Mouse (Mus musculus): ENCODE data around the gene Ctnnd2.

Ctnnd2 gene

DNA sequence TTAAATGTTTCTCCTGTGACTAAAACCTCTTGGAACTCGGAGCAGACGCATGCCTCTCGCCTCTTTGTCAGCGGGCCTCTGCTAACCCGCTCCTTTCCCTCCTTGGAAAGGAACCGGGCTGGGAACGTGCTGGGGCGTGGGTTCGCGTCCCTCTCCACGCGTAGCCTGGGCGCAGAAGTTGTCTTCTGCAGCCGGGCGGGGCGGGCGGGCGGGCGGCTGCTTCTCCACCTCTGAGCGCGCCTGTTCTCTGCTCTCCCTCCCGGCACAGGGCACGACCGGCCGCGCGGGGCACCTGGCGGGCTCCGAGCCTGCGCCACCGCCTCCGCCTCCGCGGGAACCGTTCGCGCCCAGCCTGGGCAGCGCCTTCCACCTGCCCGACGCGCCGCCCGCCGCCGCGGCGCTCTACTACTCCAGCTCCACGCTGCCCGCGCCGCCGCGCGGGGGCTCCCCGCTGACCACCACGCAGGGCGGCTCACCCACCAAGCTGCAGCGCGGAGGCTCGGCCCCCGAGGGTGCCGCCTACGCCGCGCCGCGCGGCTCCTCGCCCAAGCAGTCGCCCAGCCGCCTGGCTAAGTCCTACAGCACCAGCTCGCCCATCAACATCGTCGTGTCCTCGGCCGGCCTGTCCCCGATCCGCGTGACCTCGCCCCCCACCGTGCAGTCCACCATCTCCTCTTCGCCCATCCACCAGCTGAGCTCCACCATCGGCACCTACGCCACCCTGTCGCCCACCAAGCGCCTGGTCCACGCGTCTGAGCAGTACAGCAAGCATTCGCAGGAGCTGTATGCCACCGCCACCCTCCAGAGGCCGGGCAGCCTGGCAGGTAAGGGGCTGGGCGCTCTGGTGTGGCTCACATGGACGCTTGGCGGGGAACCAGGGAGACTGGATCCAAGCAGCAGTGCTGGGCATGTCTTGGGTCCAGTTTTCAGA, 474.4 kb downstream of the Ctnnd2 start:
- peak in 1 of 2 experiments; percentile 38 for DNase-seq (ENCODE audit: low spot score in 2 of 2)

- DNase-seq (ENCODE audit: low spot score in 2 of 2) = no peak
Observed at GRCm38 (mm10) chr15:30647679-30648311, 475.4 kb downstream of the Ctnnd2 start.

DNA sequence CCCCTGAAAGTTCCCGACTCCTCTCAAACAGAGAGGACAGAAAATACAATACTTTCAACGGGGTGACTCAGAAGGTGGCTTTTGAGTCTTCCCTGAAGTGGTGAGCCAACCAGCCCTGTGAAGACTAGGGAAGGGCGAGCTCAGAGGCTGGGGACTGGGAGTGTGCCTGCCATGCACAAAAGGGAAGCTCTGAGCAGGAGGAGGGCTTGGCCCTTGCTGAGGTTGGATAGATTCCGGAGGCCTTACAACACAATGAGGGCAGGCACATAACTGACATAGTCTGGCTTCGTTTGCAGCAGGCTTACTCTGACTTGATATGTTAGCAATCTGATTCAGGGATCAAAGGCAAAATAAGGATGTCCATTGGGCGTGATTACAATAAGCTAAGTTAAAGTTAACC, 477.6 kb downstream of the Ctnnd2 start:
- no peak for DNase-seq (ENCODE audit: low spot score in 2 of 2)

DNA sequence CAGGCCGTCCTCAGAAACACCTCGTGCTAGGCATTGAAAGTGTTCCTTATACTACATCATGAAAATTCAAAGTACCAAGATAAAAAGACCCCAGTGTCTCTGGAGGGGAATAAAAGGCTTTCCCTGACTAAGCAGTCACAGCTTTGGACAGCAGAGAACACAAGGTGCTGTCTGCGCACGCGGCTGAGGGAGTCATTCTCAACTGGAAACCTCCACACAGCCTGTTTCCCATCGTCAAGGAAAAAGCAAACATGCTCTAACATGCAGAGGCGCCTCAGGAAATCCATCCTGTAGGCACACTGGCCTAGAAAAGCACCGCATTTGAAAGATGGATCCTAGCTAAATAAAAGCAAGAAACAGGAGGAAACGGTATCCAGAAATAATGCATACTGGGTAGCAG, 483.0 kb downstream of the Ctnnd2 start:
- no peak for DNase-seq (ENCODE audit: low spot score in 2 of 2)

- DNase-seq (ENCODE audit: low spot score in 2 of 2) = no peak
Observed at GRCm38 (mm10) chr15:30657588-30657987, 485.2 kb downstream of the Ctnnd2 start.

DNA sequence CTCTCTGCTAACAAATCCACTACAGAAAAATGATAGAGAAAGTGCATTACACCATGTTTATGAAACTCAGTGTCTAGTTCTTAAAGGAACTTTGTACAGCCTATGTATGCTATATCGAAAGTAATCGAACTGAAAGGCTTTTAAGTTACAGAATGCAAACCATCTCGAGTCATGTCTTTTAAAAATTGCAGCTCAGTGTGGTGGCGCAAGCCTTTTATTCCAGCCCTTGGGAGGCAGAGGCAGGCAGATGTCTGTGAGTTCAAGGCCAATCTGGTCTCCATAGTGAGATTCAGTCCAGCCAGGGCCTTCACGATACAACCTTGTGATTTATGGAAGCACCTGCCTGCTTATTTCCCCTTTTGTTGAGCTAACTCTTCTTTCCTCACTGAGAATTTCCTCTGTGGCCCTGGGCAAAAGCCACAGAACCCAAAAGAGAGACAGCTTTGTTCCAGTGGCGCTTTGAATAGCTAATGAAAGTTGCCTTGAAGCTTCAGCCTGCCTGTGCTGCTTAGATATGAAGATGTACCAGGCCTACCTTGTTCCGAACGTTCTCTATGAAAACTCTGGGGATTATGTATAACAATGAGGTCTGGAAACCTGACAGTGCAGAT, 488.3 kb downstream of the Ctnnd2 start:
- DNase-seq (ENCODE audit: low spot score in 2 of 2) = no peak

DNA sequence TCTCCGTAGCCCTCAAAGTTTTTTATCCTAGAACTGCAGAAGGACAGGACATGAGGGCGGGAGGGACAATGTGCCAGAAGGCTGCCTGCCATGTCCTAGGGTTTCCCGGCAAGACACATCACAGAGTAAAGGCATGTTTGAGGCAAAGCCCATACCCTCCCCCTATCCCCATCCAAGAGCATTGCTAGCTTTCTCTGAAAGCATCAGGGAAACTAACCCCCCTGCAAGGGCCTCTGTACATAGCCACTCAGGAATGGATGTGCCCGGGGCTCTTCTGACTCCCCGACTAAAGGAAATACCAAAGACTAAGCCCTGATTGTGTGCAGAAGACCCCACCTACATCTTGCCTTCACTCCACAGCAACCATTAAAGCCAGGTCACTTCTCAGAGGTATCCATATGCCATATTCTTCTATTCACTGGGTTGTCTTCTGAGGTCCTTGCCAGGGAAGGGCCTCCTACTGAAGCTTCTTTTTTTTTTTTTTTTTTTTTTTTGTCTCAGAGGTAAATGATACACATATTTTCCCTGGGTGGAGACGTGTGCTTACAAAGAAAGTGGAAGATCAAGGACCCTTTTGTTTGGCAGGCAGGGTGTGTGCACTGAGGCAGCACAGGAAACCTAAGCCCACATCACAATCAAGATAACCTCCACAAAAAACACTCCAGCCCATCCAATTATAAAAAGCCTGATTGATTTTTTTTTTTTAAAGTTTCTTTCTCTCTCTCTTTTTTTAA, 489.5 kb downstream of the Ctnnd2 start:
- DNase-seq (ENCODE audit: low spot score in 2 of 2) = no peak

DNA sequence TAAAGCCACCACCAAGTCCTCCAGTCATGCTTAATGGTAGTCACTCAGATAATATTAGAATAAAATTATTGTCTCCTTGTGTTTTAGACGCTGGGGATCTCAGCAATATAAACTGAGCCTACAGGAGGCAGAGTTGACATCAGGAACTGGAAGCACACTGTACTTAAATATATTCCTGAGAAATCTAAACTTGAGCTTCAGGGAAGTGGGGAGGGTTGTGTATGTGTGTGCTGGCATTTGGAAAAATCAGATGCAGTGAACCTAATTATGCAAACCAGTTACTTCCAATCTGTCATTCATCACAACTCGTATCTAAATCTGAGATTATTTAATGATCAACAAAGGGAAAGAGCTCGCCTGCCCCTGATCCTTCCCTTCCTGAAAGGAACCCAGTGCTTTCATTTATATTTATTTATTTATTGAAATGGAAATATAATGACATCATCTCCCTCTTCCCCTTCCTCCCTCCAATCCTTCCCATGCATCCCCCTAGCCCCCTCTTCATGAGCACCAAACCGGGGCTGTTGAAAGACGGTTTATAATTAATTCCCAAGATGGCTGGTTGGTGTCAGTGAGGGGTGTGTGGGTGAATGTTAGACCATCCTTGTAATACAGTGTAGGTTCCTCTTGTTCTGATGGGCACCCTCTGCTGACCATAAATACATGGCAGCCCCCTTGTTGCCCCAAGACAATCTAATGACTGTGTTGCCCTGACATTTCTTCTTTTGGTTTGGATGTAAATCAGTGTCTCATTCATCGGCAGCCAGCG, 495.6 kb downstream of the Ctnnd2 start:
- no peak for DNase-seq (ENCODE audit: low spot score in 2 of 2)

DNA sequence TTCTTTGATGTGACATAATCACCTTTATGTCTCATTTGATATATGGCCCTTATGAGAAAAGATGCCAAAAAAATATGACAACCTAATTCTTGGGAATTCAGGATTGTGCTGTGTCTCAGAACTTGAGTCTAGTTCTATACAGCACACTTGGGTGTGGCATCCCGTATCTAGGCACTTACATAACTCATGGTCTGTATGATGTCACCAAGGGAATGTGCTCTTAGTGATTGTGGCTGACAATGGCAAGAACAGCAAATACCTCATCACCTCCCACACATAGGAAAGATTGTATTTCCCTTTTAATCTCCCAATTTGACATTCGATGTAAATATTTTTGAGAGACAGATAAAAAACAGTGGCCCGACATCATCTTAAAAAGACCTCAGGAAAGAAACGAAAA, 509.5 kb downstream of the Ctnnd2 start:
- peak in 1 of 2 experiments; percentile 55 for DNase-seq (ENCODE audit: low spot score in 2 of 2)

DNA sequence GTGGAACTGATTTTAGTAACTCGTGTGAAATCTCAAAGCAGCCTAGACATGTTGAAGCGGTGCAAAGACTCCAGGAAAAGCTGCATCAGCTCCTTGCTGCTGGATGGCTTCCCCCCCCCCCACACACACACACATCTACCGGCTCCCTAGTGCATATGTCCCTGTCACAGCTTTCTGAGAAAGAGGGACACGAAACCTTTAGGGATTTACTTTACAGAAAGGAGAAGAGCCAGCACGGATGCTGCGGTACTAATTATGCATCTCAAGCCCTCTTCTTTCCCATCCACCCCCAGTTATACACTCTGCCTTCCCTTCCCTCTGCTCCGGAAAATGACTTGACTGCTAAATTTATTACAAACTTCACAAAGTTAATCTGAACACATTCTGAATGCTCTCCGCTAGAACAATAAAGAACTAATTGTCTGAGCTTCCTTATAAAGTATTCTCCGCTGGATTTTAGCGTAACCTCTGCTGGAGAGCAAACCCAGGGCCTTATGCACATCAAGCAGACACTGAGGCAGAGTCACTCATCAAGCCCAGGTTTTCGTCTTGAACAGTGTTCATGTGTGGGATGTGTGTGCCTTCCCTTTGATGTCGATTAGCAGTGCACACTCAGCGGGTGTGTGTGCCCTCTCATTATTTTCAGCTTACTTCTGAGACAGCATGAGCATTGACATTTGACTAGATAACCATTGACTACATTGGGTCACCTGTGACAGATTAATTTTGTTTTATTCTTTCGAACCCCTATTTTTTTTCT, 510.1 kb downstream of the Ctnnd2 start:
- DNase-seq (ENCODE audit: low spot score in 2 of 2) = peak in 1 of 2 experiments; percentile 22

DNA sequence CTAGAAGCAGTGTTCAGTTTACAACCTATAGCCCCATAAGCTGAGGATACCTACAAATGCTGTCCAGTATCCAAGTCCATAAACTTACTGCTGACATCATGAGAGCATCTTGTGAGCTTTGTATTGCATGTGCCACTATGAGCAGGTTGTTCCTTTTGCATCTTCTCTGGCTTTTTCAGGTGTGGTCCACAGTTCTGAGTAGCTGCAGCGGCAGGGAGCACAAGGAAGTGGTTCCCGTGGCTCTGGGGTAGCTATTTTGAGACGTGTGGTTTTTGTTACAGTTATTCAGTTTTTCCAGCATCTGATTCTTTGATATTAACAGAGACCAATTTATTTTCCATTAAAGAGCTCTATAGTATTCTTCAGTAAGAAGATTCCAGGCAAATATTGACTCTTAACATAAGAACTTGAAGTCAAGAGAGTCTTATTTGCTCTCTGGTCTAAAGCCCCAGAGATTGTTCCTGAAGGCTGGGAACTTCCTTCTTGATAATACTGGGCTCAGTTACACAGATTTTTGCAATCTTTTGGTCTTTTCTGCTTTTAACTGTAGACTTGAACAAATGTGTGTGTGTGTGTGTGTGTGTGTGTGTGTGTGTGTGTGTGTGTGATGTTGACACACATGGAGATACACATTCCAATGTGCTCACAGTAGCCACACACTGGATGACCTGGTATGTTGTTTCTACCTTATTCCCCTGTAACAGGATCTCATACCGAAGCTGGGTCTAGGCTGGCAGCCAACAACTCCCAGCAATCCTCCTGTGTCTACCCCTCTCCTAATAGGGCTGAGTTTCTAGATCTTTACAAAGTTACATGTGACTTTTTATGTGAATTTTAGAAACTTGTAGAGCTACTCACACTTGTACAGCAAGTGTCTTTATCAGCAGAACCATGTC, 514.1 kb downstream of the Ctnnd2 start:
- DNase-seq (ENCODE audit: low spot score in 2 of 2) = no peak

- peak in 1 of 2 experiments; percentile 60 for DNase-seq (ENCODE audit: low spot score in 2 of 2)
Observed at GRCm38 (mm10) chr15:30693754-30694205, 521.4 kb downstream of the Ctnnd2 start.

DNA sequence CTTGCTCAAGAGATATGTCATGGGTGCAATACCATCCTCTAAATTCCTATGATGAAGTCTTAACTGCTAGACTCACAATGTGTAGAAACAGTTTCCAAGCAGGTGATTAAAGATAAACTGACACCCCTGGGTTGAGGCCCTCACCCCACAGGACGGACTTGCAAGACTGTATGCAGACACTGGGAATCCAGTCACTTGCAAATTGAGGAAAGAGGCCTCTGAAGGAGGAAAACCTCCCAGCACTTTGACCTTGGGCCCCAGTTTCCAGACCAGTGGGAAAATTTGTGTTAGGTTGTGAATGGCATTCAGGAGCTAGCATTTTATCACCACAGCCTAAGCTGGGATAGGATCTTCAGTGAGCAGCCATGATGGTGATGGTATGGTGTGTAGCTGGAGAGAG, 521.9 kb downstream of the Ctnnd2 start:
- no peak for DNase-seq (ENCODE audit: low spot score in 2 of 2)

DNA sequence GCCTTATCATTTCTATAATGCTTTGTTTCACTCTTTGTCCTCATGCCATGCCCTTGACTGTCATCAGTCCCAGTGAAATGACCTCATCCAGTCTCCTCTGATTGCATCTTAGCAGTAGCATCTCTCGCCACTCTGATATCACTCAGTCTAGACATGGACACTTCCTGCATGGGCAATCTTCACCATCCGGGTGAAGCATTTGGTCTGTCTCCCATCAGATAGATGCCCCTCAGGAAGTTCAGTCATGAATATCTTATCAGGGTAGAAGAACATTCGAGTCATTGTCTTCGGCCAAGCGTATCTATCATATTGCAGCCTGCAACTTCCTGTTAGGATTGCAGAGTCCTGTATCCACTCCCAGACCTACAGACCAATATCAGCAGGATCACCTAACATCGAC, 523.5 kb downstream of the Ctnnd2 start:
- no peak for DNase-seq (ENCODE audit: low spot score in 2 of 2)

GRCm38 (mm10) chr15:30697356-30697755, 525.0 kb downstream of the Ctnnd2 start:
- DNase-seq (ENCODE audit: low spot score in 2 of 2) = no peak

- DNase-seq (ENCODE audit: low spot score in 2 of 2) = no peak
Observed at GRCm38 (mm10) chr15:30700762-30701161, 528.4 kb downstream of the Ctnnd2 start.

GRCm38 (mm10) chr15:30701592-30701991, 529.2 kb downstream of the Ctnnd2 start:
- no peak for DNase-seq (ENCODE audit: low spot score in 2 of 2)

DNA sequence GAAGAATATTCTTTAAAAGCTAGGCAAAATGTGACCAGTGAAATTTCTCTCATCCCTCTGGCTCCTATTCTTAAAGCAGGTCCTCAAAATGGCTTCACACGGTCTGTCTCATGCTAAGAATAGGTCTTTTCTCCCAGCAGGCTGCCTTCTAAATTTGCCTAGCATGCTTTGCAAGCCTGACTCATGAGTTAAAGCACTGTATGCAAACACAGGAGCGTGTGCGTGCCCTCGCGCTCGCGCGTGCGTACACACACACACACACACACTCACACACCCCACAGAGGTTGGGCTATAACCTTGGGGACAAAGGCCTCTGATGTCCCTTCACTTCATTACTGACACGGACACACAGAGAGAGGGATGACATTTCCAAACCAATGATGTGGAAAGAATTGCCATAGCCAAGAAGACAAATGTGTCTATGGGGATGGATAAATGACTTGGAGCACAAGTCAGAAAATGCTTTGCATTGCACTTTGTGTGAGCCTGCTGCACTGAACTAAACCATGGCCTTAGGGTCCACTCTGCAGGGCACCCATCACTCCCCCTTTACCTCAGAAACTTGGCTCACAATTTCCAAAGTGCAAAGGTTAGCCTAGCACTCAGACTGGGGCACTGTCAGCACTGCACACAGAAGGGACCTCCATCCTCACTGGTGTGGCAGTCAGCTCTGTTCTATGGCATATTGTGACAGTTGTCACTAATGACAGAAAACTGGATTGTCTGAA, 536.8 kb downstream of the Ctnnd2 start:
- DNase-seq (ENCODE audit: low spot score in 2 of 2) = peak; percentile 59 to 70

- DNase-seq (ENCODE audit: low spot score in 2 of 2) = no peak
Observed at GRCm38 (mm10) chr15:30709754-30710105, 537.3 kb downstream of the Ctnnd2 start.

Data from left cerebral cortex, adult 9 months (tissue).